Mouse (Mus musculus): ENCODE data around the gene Plxnc1.

DNA sequence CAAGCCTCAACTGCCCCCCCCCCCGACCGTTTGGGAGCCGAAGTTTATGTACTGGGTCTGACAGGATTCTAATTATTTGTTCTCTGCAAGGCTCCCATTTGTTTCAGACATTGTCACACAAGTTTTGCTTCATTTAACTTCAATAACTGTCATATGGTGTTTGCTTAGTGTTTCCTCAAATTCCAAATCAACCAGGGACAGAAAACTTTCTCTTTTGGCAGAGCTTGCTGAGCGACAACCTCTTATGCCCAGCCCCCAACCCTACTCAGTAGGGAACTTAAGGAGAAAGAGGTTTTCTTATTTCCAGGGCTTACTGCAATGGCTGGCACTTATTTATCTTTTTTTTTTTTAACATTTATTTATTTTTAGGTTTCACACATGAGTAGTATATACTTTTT, 30.5 kb upstream of the Plxnc1 start:
- no peak for TF ChIP-seq CTCF (IDR thresholded peaks at IDR 0.05; ENCODE audit: low read depth)
- TF ChIP-seq EP300 (IDR thresholded peaks at IDR 0.05; ENCODE audit: low read depth) = no peak

Measured in heart, postnatal 0 days (tissue).